Mouse (Mus musculus) heart, adult 2 months (tissue): ENCODE measurements around the gene Maz. TPM values are rescaled to one million over a fixed set of nuclear protein-coding genes. Genes with fewer than 3 reads are reported as not detected.

Experiments
- DNase-seq, 2 experiments: peaks; one replicate each; pipeline ENCODE4 v3.0.0; 2021
- H3K27ac ChIP-seq: fragments of 200-600 bp; 2 replicates; pipeline ENCODE4 v1.8.1; 2022
- H3K27me3 ChIP-seq: fragments of 200-500 bp; 2 replicates; pipeline ENCODE4 v1.6.1; 2012; ENCODE audit warnings: mild to moderate bottlenecking, low read length, inconsistent platforms, mixed read lengths; ENCODE audit not compliant: control insufficient read depth, insufficient read depth
- H3K36me3 ChIP-seq: fragments of 200-500 bp; 2 replicates; pipeline ENCODE4 v1.6.1; 2012; ENCODE audit warnings: low read length, inconsistent platforms; ENCODE audit not compliant: control insufficient read depth, insufficient read depth
- H3K4me1 ChIP-seq: fragments of 200-500 bp; 2 replicates; pipeline ENCODE4 v1.6.1; 2011; ENCODE audit warnings: low read length; ENCODE audit not compliant: control insufficient read depth, insufficient read depth
- H3K4me3 ChIP-seq: fragments of 200-600 bp; 2 replicates; pipeline ENCODE4 v1.8.1; 2022
- H3K79me2 ChIP-seq: fragments of 200-500 bp; replicated peaks from 2 replicates; pipeline ENCODE4 v1.6.1; 2012; ENCODE audit warnings: mild to moderate bottlenecking, inconsistent platforms, low read length, moderate library complexity, mixed read lengths; ENCODE audit not compliant: control insufficient read depth, insufficient read depth
- H3K9ac ChIP-seq: fragments of 200-500 bp; 2 replicates; pipeline ENCODE4 v1.6.1; 2012; ENCODE audit warnings: low read depth, mild to moderate bottlenecking, control low read depth, inconsistent platforms, low read length, mixed read lengths
- CTCF ChIP-seq: fragments of 200-600 bp; IDR thresholded peaks from 2 replicates; pipeline ENCODE4 v1.8.1; 2022; ENCODE audit warnings: antibody characterized with exemption, mild to moderate bottlenecking, moderate library complexity
- EP300 ChIP-seq: fragments of 200-500 bp; IDR thresholded peaks from 2 replicates; pipeline ENCODE4 v1.6.1; 2011; ENCODE audit warnings: low read depth, low read length, control low read depth; ENCODE audit not compliant: insufficient read depth
- POLR2A ChIP-seq: fragments of 200-500 bp; IDR thresholded peaks from 2 replicates; pipeline ENCODE4 v1.6.1; 2011; ENCODE audit warnings: mild to moderate bottlenecking, low read depth, low read length, control low read depth; ENCODE audit not compliant: insufficient read depth
- WGBS: fragments of 180-500 bp; shearing (Covaris S2); methylation state at CpG from one replicate; pipeline ENCODE4 v1.1.7; 2018; 5-methylcytosine and 5-hydroxymethylcytosine counted together
- intact Hi-C: fragments of 180-260 bp; cut with DNase I; formaldehyde crosslinking; loops from one replicate; pipeline ENCODE4 v1.15.1; 2025
- polyA plus RNA-seq: library from polyadenylated mRNA; depleted of rRNA; stranded (reverse); fragments of >200 nt; gene quantifications from 2 replicates; pipeline ENCODE4 v1.2.3, GENCODE M21; 2012
- total RNA-seq, 2 experiments: library from RNA; stranded (reverse); gene quantifications; 2 replicates each; pipeline ENCODE4 v1.2.3; 2021

Maz gene
- total and polyA plus RNA-seq, 3 experiments, result 56.5 to 59.8 (median 57.1) TPM

DNA sequence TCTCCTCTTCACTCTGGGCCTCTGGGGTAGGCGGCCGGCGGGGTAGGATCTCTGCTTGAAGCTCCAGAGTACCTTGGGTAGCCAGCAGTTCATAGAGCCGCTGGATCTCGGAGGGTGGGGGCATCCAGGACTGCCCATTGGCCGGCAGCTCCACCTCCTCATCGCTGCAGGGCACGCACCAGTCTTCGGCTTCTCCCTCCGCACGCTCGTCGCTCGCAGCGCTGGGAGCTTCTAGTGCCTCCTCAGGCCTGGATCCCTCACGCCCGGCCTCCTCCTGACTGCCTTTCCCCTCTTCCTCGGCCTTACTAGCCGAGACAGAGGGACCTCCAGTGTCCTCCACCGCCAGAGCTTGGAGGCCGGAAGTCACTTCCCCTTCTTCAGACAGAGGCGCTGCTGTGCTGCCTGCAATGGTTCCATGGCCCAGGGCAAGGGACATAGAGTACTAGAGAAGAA, 10.3 kb downstream of the Maz start:
- Histone ChIP-seq H3K79me2 (peaks cover 4% of the 10 kb centered on the region; the same call in 1 of the 2 replicates), H3K36me3 (peaks cover 5% of the 10 kb centered on the region), H3K9ac (peak overlapping the region; percentile 87), H3K27me3 (no peaks in the 10 kb centered on the region), H3K27ac (peak overlapping the region; percentile 93), H3K4me1 (peaks cover 16% of the 10 kb centered on the region), H3K4me3 (peak overlapping the region; percentile 82)
- intact Hi-C loops, result loop anchor here (2.0 to 10.0 kb wide), 2 partner anchors 88 to 178 kb away; partner anchors contain the start of gene Cd2bp2
- under 1% methylated on average over 22 of the region's 22 CpGs for WGBS
- no peak for DNase-seq
- no peak for TF ChIP-seq EP300
- TF ChIP-seq POLR2A, result peak; percentile 62

DNA sequence TGATC, 10.6 kb downstream of the Maz start, which contains the start of gene Pagr1b:
Pagr1b (minus strand) TSS at position 4 of the 5 bp plus-strand sequence.
- no peaks in the 10 kb centered on the region for H3K27me3 ChIP-seq
- H3K36me3 ChIP-seq, result peaks cover 5% of the 10 kb centered on the region
- TF ChIP-seq POLR2A, result no peak
- TF ChIP-seq EP300, result no peak
- no peak for TF ChIP-seq CTCF
- peak within 1 kb of the TSS; percentile 82 for H3K4me3 ChIP-seq
- H3K27ac ChIP-seq, result peak within 1 kb of the TSS; percentile 93
- DNase-seq, result no peak
- intact Hi-C loops, result loop anchor here (2.0 to 10.0 kb wide), 2 partner anchors 89 to 179 kb away; partner anchors contain the start of gene Cd2bp2
- peak within 1 kb of the TSS; percentile 87 for H3K9ac ChIP-seq
- H3K79me2 ChIP-seq, result peaks cover 4% of the 10 kb centered on the region; the same call in 1 of the 2 replicates
- peaks cover 16% of the 10 kb centered on the region for H3K4me1 ChIP-seq

DNA sequence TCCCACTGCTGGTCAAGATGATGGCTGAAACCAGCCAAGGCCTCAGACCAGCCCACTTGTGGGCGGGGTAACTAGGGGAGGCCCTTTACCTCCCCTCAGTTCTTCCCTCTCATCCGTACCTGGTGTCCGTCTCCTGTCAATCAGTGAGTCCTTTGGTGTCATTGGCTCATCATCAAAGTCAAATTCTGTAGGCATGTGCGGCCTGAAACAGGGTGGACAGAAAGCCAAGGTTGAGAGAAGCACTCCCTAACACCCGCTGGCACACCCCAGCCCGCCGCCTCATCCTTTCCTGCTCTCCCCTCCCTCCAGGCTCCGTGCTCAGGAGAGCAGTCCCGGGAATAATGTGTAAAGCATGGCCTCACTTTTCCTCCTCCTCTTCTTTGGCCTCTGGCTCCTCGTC, 10.8 kb downstream of the Maz start:
- intact Hi-C loops, result loop anchor here (2.0 to 10.0 kb wide), 2 partner anchors 89 to 179 kb away; partner anchors contain the start of gene Cd2bp2
- peak overlapping the region; percentile 87 for H3K9ac ChIP-seq
- peak overlapping the region; percentile 93 for H3K27ac ChIP-seq
- peak in 1 of 2 experiments; percentile 55 for DNase-seq
- TF ChIP-seq POLR2A (no peak), CTCF (no peak), EP300 (no peak)
- no peaks in the 10 kb centered on the region for H3K27me3 ChIP-seq
- H3K4me3 ChIP-seq, result peak overlapping the region; percentile 82
- under 1% methylated on average over 10 of the region's 10 CpGs for WGBS
- H3K4me1 ChIP-seq, result peaks cover 16% of the 10 kb centered on the region
- H3K79me2 ChIP-seq, result peaks cover 4% of the 10 kb centered on the region; the same call in 1 of the 2 replicates
- peaks cover 5% of the 10 kb centered on the region for H3K36me3 ChIP-seq

DNA sequence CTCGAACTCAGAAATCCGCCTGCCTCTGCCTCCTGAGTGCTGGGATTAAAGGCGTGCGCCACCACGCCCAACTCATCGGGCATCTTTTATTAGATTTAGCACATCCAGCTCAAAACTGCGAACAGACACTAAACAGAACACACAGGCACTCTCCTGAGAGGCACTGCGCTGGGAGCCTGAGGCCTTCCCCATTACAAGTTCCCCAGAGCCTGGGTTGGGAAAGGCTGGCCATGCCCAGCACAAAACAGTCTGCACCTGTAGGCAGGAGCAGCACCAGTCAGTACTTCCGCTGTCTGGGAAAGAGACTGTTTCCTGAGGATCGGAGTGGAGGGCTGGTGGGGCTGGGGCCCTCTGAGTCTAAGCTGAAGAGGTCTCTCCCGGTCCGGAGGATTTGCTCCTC, 11.8 kb downstream of the Maz start:
- Histone ChIP-seq H3K27ac (peak overlapping the region; percentile 95), H3K79me2 (peaks cover 4% of the 10 kb centered on the region; the same call in 1 of the 2 replicates), H3K36me3 (peaks cover 5% of the 10 kb centered on the region), H3K4me1 (peaks cover 16% of the 10 kb centered on the region), H3K27me3 (no peaks in the 10 kb centered on the region), H3K4me3 (no peak overlapping the region), H3K9ac (no peak overlapping the region)
- TF ChIP-seq EP300 (no peak), POLR2A (no peak), CTCF (no peak)
- intact Hi-C loops, result loop anchor here (10.0 kb wide), 1 partner anchor 180 kb away; the partner anchor contains the start of gene Cd2bp2
- WGBS, result 84% methylated on average over 12 of the region's 12 CpGs
- DNase-seq, result no peak

DNA sequence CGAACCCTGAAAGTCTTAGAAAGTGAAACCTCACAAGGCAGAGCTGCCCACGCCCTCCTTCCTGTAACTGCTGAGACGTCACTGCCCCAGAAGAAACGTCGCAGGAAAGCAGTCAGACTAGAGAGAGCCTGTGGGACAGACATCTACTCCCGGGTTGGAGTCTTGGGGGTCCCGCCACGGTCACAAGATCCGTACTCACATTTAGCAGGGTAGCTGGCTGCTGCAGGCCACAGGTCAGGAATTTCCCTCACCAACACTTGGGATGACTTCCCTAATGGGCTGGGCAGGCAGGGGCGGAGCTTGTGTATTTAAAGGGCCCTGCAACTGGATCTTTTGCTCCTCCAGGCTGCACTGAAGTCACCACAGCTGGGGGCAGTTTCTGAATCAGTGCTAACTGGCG, 12.5 kb downstream of the Maz start, which contains the start of gene Mvp:
Mvp (minus strand) TSS at position 302 of the 400 bp plus-strand sequence.
- TF ChIP-seq EP300, result no peak
- TF ChIP-seq CTCF, result no peak
- TF ChIP-seq POLR2A, result peak; percentile 85
- 5% methylated on average over 11 of the region's 11 CpGs for WGBS
- peaks cover 16% of the 10 kb centered on the region for H3K4me1 ChIP-seq
- no peaks in the 10 kb centered on the region for H3K27me3 ChIP-seq
- intact Hi-C loops, result loop anchor here (10.0 kb wide), 1 partner anchor 180 kb away; the partner anchor contains the start of gene Cd2bp2
- peak within 1 kb of the TSS; percentile 95 for H3K27ac ChIP-seq
- H3K36me3 ChIP-seq, result peaks cover 5% of the 10 kb centered on the region
- H3K9ac ChIP-seq, result peak within 1 kb of the TSS; percentile 71
- DNase-seq, result peak; percentile 85 to 88
- H3K4me3 ChIP-seq, result peak within 1 kb of the TSS; percentile 75
- peaks cover 4% of the 10 kb centered on the region; the same call in 1 of the 2 replicates for H3K79me2 ChIP-seq

DNA sequence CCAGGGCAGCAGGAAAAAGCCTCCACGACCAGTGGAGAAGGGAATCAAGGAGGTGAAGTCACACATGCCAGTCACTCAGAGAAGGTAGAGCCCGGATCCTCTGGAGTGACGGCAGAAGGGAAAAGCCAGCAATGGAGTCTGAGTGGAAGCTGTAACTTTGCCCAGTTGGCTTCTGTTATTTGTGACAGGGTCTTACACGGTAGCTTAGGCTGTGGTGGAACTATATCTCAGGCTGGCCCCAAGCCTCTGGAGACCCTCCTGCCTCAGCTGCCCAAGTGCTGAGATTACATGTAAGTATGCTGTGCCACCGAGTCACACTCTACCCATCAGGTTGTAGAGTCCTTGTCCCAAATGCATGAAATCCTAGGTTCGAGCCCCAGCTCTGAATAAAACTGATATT, 13.5 kb downstream of the Maz start:
- Histone ChIP-seq H3K27me3 (no peaks in the 10 kb centered on the region), H3K36me3 (peaks cover 6% of the 10 kb centered on the region), H3K27ac (no peak overlapping the region; the same call in 1 of the 2 replicates), H3K4me3 (peak overlapping the region; percentile 75), H3K79me2 (peaks cover 4% of the 10 kb centered on the region; the same call in 1 of the 2 replicates), H3K4me1 (peaks cover 23% of the 10 kb centered on the region), H3K9ac (no peak overlapping the region)
- 85% methylated on average over 6 of the region's 6 CpGs for WGBS
- intact Hi-C loops, result loop anchor here (10.0 kb wide), 1 partner anchor 181 kb away; the partner anchor contains the start of gene Cd2bp2
- no peak for TF ChIP-seq CTCF
- no peak for TF ChIP-seq EP300
- TF ChIP-seq POLR2A, result no peak
- DNase-seq, result no peak
